Mouse (Mus musculus): ENCODE measurements around the gene Metap1d.

DNA sequence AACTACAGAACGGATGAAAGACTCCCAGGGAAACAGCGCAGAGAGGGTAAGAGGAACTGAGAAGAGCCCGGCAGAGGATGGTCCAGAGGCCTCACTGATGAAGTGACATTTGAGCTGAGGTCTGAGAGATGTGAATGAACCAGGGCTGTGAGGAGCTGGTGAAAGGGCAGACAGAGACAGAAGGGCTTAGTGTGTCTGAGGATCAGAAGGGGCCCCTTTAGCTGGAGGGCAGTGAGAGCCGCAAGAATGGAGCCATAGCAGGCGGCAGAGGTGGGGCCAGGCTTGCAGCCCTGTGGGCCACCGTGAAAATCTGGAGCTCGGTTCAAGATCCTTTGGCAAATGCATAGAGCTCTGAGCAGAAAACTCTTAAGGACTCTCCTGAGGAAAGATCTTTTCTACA, 26.8 kb downstream of the Metap1d start:
- no peak for TF ChIP-seq POLR2AphosphoS2 (IDR thresholded peaks at IDR 0.05; ENCODE audit: insufficient read length, low read depth)
- TF ChIP-seq POLR2A (IDR thresholded peaks at IDR 0.05; ENCODE audit: insufficient read length, low read depth) = no peak
- no peak for TF ChIP-seq TCF3 (IDR thresholded peaks at IDR 0.05; ENCODE audit: insufficient read length, low read depth)
- TF ChIP-seq MAX (IDR thresholded peaks at IDR 0.05; ENCODE audit: low read depth) = no peak
- TF ChIP-seq TCF12 (IDR thresholded peaks at IDR 0.05; ENCODE audit: insufficient read depth, poor library complexity, severe bottlenecking) = no peak
- TF ChIP-seq MYOD1 (IDR thresholded peaks at IDR 0.05; ENCODE audit: control insufficient read depth in 1 of 3, insufficient read length in 2 of 3, low read depth in 2 of 3) = no peak
- no peak for TF ChIP-seq E2F4 (IDR thresholded peaks at IDR 0.05; ENCODE audit: insufficient read depth)

Measured in myocyte (in vitro differentiated cells).